In genomic region chr5:134788237-134788636, GRCm38 (mm10) we compare ENCODE assay signal across 10 mouse cellular contexts. TPM values are rescaled to one million over a fixed set of nuclear protein-coding genes. Genes with fewer than 3 reads are reported as not detected.
DNase-seq lines count a peak whose midpoint lies in the region; ATAC-seq lines count a peak whose summit lies in the region.
"Had no signal": no experiment of that assay in that cellular context is flagged by ENCODE, and none has a peak within 500 bp of the region (broad histone marks: within the 10 kb centered on the region; RNA-seq: fewer than 3 reads in every experiment).

No protein-coding gene starts in this region.

- H3K27ac ChIP-seq in embryonic facial prominence, embryonic 12.5 days, result no peak overlapping the region
- H3K27ac ChIP-seq in heart, embryonic 16.5 days (ENCODE audit: low read length), result no peak overlapping the region
- no peak overlapping the region for H3K27ac ChIP-seq in forebrain, embryonic 11.5 days (ENCODE audit: low read depth, low read length)
- H3K27ac ChIP-seq in midbrain, embryonic 16.5 days (ENCODE audit: low read length), result no peak overlapping the region
- H3K27ac ChIP-seq: forebrain, embryonic 12.5 days had no signal

- H3K4me2 ChIP-seq in embryonic facial prominence, embryonic 12.5 days (replicated peaks), result no peak overlapping the region
- H3K4me2 ChIP-seq in heart, embryonic 16.5 days (ENCODE audit: low read depth, low read length), result 0 out of 2 replicates have a peak overlapping the region, but pooled peaks have one; percentile 7
- no peak overlapping the region for H3K4me2 ChIP-seq in forebrain, embryonic 11.5 days (ENCODE audit: low read depth, low read length, severe bottlenecking)
- H3K4me2 ChIP-seq in midbrain, embryonic 16.5 days (ENCODE audit: low read length), result no peak overlapping the region
- H3K4me2 ChIP-seq: forebrain, embryonic 12.5 days had no signal

- 27% methylated on average over 12 of the region's 12 CpGs for WGBS in embryonic facial prominence, embryonic 12.5 days
- WGBS in heart, embryonic 16.5 days, result 6% methylated on average over 12 of the region's 12 CpGs
- WGBS in forebrain, embryonic 11.5 days, result 81% methylated on average over 12 of the region's 12 CpGs
- WGBS in midbrain, embryonic 16.5 days, result 67% methylated on average over 12 of the region's 12 CpGs

- H3K4me3 ChIP-seq in embryonic facial prominence, embryonic 12.5 days, result no peak overlapping the region
- no peak overlapping the region for H3K4me3 ChIP-seq in heart, embryonic 16.5 days (ENCODE audit: low read length)
- H3K4me3 ChIP-seq in forebrain, embryonic 11.5 days (ENCODE audit: low read depth, low read length), result no peak overlapping the region
- H3K4me3 ChIP-seq in midbrain, embryonic 16.5 days (ENCODE audit: low read depth, low read length), result no peak overlapping the region
- H3K4me3 ChIP-seq: forebrain, embryonic 12.5 days had no signal

- H3K9me3 ChIP-seq in embryonic facial prominence, embryonic 12.5 days, result peaks cover 14% of the 10 kb centered on the region; the same call in 1 of the 2 replicates
- peaks cover 9% of the 10 kb centered on the region for H3K9me3 ChIP-seq in heart, embryonic 16.5 days (replicated peaks; ENCODE audit: control insufficient read depth, low read length)
- no peaks in the 10 kb centered on the region for H3K9me3 ChIP-seq in forebrain, embryonic 11.5 days (ENCODE audit: control insufficient read depth, low read length)
- H3K9me3 ChIP-seq in midbrain, embryonic 16.5 days (replicated peaks; ENCODE audit: control insufficient read depth, low read length, poor library complexity, severe bottlenecking), result no peaks in the 10 kb centered on the region

- peak; percentile 9 to 18 for DNase-seq in cerebellum, postnatal 36 days
- DNase-seq in cerebellum, adult 8-10 months, result no peak
- peak; percentile 70 for DNase-seq in lung, postnatal 36 days
- DNase-seq in forebrain, embryonic 11.5 days (ENCODE audit: low spot score), result no peak
- DNase-seq in natural killer cell, adult 2 months (ENCODE audit: low spot score in 2 of 2), result no peak

- peak; percentile 71; the same call in 1 of the 2 replicates for ATAC-seq in embryonic facial prominence, embryonic 12.5 days (ENCODE audit: insufficient number of reproducible peaks, insufficient read depth, low FRiP score, low TSS enrichment)
- peak; percentile 85 for ATAC-seq in heart, embryonic 16.5 days (replicated peaks; ENCODE audit: extremely low read depth, insufficient read depth, low FRiP score)
- no peak for ATAC-seq in forebrain, embryonic 11.5 days (replicated peaks; ENCODE audit: low FRiP score)
- ATAC-seq in midbrain, embryonic 16.5 days, result no peak

- no peaks in the 10 kb centered on the region for H3K36me3 ChIP-seq in embryonic facial prominence, embryonic 12.5 days
- no peaks in the 10 kb centered on the region for H3K36me3 ChIP-seq in heart, embryonic 16.5 days (ENCODE audit: control insufficient read depth, insufficient read depth)
- no peaks in the 10 kb centered on the region for H3K36me3 ChIP-seq in forebrain, embryonic 11.5 days (ENCODE audit: control insufficient read depth, insufficient read depth, low read length)
- H3K36me3 ChIP-seq in midbrain, embryonic 16.5 days (ENCODE audit: control insufficient read depth, insufficient read depth, low read length), result no peaks in the 10 kb centered on the region
- H3K36me3 ChIP-seq: forebrain, embryonic 12.5 days had no signal

- no peak overlapping the region for H3K9ac ChIP-seq in embryonic facial prominence, embryonic 12.5 days
- H3K9ac ChIP-seq in heart, embryonic 16.5 days (ENCODE audit: low read length), result no peak overlapping the region
- no peak overlapping the region for H3K9ac ChIP-seq in forebrain, embryonic 11.5 days (ENCODE audit: low read length)
- H3K9ac ChIP-seq in midbrain, embryonic 16.5 days (ENCODE audit: low read depth, low read length), result no peak overlapping the region
- H3K9ac ChIP-seq: forebrain, embryonic 12.5 days had no signal

- H3K4me1 ChIP-seq in embryonic facial prominence, embryonic 12.5 days, result peaks cover 8% of the 10 kb centered on the region
- H3K4me1 ChIP-seq in heart, embryonic 16.5 days (ENCODE audit: control insufficient read depth, insufficient read depth, low read length), result peaks cover 11% of the 10 kb centered on the region
- peaks cover 3% of the 10 kb centered on the region; the same call in 1 of the 2 replicates for H3K4me1 ChIP-seq in forebrain, embryonic 11.5 days (replicated peaks; ENCODE audit: control insufficient read depth, insufficient read depth, low read length)
- peaks cover 4% of the 10 kb centered on the region; the same call in 1 of the 2 replicates for H3K4me1 ChIP-seq in midbrain, embryonic 16.5 days (ENCODE audit: control insufficient read depth, insufficient read depth, low read length)

- H3K27me3 ChIP-seq in embryonic facial prominence, embryonic 12.5 days, result no peaks in the 10 kb centered on the region
- peaks cover 3% of the 10 kb centered on the region; the same call in 1 of the 2 replicates for H3K27me3 ChIP-seq in heart, embryonic 16.5 days (ENCODE audit: control insufficient read depth, insufficient read depth, low read length)
- no peaks in the 10 kb centered on the region for H3K27me3 ChIP-seq in forebrain, embryonic 11.5 days (ENCODE audit: control insufficient read depth, insufficient read depth, low read length)
- H3K27me3 ChIP-seq in midbrain, embryonic 16.5 days (ENCODE audit: control insufficient read depth, insufficient read depth, low read depth, low read length), result no peaks in the 10 kb centered on the region
- H3K27me3 ChIP-seq: forebrain, embryonic 12.5 days had no signal

RNA-seq across cellular contexts. Expression of gene Eln, which starts 41.1 kb away (rescaled TPM):
- 32.7 and 35.4 TPM in 2 replicates for polyA plus RNA-seq in embryonic facial prominence, embryonic 12.5 days (2016; fragmentation: Nextera tagmentation; extraction: Ambion mirVana)
- polyA plus RNA-seq in heart, embryonic 16.5 days (2015; fragmentation: Nextera tagmentation; extraction: Ambion mirVana), result 285 and 435 TPM in 2 replicates
- 1.3 and 2.2 TPM in 2 replicates for polyA plus RNA-seq in forebrain, embryonic 11.5 days (2014; fragmentation: Nextera tagmentation; extraction: Ambion mirVana)
- polyA plus RNA-seq in midbrain, embryonic 16.5 days (2015; fragmentation: Nextera tagmentation; extraction: Ambion mirVana), result 10.0 and 12.1 TPM in 2 replicates
- polyA plus RNA-seq: C2C12 had no signal

Comparison
In these comparisons a context has a peak if more than half of its experiments do, and no peak if none do; other contexts are left out.
1. DNase-seq: peak in cerebellum, postnatal 36 days (2 of 2) and lung, postnatal 36 days (single experiment); none in cerebellum, adult 8-10 months (single experiment), forebrain, embryonic 11.5 days (single experiment) and natural killer cell, adult 2 months (0 of 2).
2. ATAC-seq: peak in embryonic facial prominence, embryonic 12.5 days (single experiment) and heart, embryonic 16.5 days (single experiment); none in forebrain, embryonic 11.5 days (single experiment) and midbrain, embryonic 16.5 days (single experiment).